Mouse (Mus musculus): ENCODE results near the gene Kcnj10. TPM values are rescaled to one million over a fixed set of nuclear protein-coding genes. Genes with fewer than 3 reads are reported as not detected.

Kcnj10 gene
- polyA plus RNA-seq (2017; shearing (Covaris generic)): under 1 TPM; 0.13 to 0.75 TPM

GRCm38 (mm10) chr1:172340729-172341321 lies at the start of gene Kcnj10:
Gene Kcnj10 (plus strand): TSS chr1:172341210.

DNA sequence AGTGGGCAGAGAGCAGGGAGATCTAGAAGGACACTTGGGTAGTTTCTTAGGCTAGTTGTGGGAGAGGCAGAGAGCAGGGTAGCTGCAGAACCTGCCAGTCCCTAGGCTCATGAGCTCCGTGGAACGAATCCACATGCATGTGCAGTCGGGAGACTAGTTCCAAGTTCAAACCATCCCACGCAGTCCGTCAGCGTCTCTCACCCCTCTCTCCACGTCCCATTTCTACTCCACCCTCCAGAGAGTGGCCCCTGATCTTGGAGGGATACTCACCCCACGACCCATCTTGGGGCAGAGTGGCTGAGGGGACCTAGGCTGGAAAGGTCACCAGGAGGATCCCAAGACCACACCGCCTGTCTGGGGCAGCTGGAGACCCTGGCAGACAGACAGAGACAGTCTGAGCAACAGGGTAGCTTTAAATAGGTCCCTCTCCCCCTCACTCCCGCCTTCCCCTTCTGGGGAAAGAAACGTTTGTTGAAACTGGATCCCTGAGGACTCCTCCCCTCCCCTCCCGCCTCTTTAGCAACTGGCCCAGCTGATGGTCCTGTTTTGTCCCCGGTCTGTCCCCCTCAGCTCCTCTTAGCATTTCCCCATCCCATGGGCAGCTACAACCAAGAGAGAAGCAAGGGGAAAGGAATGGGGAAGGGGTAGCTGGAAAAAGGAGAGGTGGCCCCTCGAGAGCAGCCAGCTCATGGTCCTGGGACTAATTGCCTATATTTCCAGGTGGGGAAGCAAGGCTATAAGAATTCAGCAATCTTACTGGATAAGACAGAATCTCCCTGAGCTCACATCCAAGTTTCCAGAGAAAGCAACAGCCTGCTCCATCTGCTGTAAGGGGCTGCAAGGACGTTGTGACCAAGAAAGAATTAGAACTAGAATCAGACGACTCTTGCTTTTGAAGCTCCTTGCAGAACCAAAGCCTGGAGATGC lies 43.1 kb upstream of the Kcnj10 start, which contains the start of gene Atp1a2:
Gene Atp1a2, minus strand, starts transcription at position 454 of the 927 bp plus-strand sequence.

DNA sequence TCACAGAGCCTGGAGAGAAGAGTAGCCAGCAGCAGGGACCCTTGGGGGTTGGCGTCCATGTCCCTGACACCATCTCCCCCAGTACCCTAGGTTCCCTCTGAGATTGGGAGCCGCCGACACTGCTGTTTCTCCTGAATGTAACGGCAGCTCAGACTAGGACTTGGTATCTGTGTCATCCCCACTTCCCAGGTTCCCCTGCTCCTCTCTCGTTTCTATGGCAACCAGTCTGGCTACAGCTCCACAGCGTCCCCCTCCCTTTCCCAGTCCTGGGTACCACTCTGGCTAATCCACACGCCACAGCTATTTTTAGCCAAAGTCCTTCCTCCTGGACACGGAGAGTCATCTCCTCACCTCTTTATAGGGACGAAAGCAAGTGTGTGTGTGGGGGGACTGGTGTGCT lies 11.9 kb upstream of the Kcnj10 start, which contains the start of gene Kcnj9:
Gene Kcnj9, minus strand, starts transcription at position 188 of the 400 bp plus-strand sequence.

GRCm38 (mm10) chr1:172376198-172376667 lies 35.2 kb downstream of the Kcnj10 start, which contains the start of gene Pigm:
Gene Pigm (plus strand): TSS chr1:172376546.

Other genes starting within 250 kb of the Kcnj10 start
- gene Pex19, start 214.5 kb upstream of the Kcnj10 start, polyA plus RNA-seq (2017; shearing (Covaris generic)): 10 to 100 TPM; 44.8 to 54.5 TPM
- gene Dcaf8, start 193.1 kb upstream of the Kcnj10 start, polyA plus RNA-seq (2017; shearing (Covaris generic)): 100 to 1,000 TPM; 104 to 123 TPM
- gene Pea15a, start 134.4 kb upstream of the Kcnj10 start, polyA plus RNA-seq (2017; shearing (Covaris generic)): 10 to 100 TPM; 55.8 to 83.7 TPM
- gene Casq1, start 121.3 kb upstream of the Kcnj10 start, polyA plus RNA-seq (2017; shearing (Covaris generic)): not detected
- 1 to 10 TPM in 1 of 2 experiments, not detected in 1; 1.2 TPM for gene Atp1a4, start 82.8 kb upstream of the Kcnj10 start, polyA plus RNA-seq (2017; shearing (Covaris generic))
- 10 to 100 TPM; 30.5 to 47.2 TPM for gene Igsf8, start 79.6 kb upstream of the Kcnj10 start, polyA plus RNA-seq (2017; shearing (Covaris generic))
- gene Atp1a2, start 43.1 kb upstream of the Kcnj10 start, polyA plus RNA-seq (2017; shearing (Covaris generic)): 1 to 10 TPM in 1 of 2 experiments, under 1 TPM in 1; 0.22 to 2.1 TPM
- under 1 TPM in 1 of 2 experiments, not detected in 1; 0.87 TPM for gene Kcnj9, start 11.9 kb upstream of the Kcnj10 start, polyA plus RNA-seq (2017; shearing (Covaris generic))
- gene Pigm, start 35.3 kb downstream of the Kcnj10 start, polyA plus RNA-seq (2017; shearing (Covaris generic)): 10 to 100 TPM in 1 of 2 experiments, 1 to 10 TPM in 1; 8.8 to 11.6 TPM
- gene Slamf9, start 134.1 kb downstream of the Kcnj10 start, polyA plus RNA-seq (2017; shearing (Covaris generic)): 1 to 10 TPM in 1 of 2 experiments, under 1 TPM in 1; 0.36 to 1.6 TPM
- gene Igsf9, start 140.6 kb downstream of the Kcnj10 start, polyA plus RNA-seq (2017; shearing (Covaris generic)): 1 to 10 TPM in 1 of 2 experiments, under 1 TPM in 1; 0.23 to 3.5 TPM
- gene Tagln2, start 158.8 kb downstream of the Kcnj10 start, polyA plus RNA-seq (2017; shearing (Covaris generic)): 100 to 1,000 TPM; 271 to 514 TPM
- 1 to 10 TPM in 1 of 2 experiments, under 1 TPM in 1; 0.11 to 3.5 TPM for gene Cfap45, start 179.6 kb downstream of the Kcnj10 start, polyA plus RNA-seq (2017; shearing (Covaris generic))
- gene Vsig8, start 214.7 kb downstream of the Kcnj10 start, polyA plus RNA-seq (2017; shearing (Covaris generic)): not detected
- gene Slamf8, start 249.4 kb downstream of the Kcnj10 start, polyA plus RNA-seq (2017; shearing (Covaris generic)): under 1 TPM in 1 of 2 experiments, not detected in 1; 0.31 TPM

Data from inflammation-experienced regulatory T-cells (primary cell).